Mouse (Mus musculus) activated CD4-positive, CD25-positive, alpha-beta regulatory T cell, adult 4 months (primary cell): ENCODE data around the gene Vmn2r112. TPM values are rescaled to one million over a fixed set of nuclear protein-coding genes. Genes with fewer than 3 reads are reported as not detected.
"Not testable (repeated sequence)": the region's sequence is repeated elsewhere in the genome, so short reads cannot be mapped to it uniquely, and the experiment has no call there.

Experiments used
- ATAC-seq: one replicate; pipeline ENCODE4 v1.8.0; 2017
- polyA plus RNA-seq, 2 experiments: library from polyadenylated mRNA; unstranded; fragments of 100-300 nt; shearing (Covaris generic); gene quantifications; one replicate each; pipeline ENCODE4 v1.2.1; 2017

The Vmn2r112 gene
- under 1 TPM in 1 of 2 experiments, not detected in 1; 0.17 TPM for polyA plus RNA-seq

DNA sequence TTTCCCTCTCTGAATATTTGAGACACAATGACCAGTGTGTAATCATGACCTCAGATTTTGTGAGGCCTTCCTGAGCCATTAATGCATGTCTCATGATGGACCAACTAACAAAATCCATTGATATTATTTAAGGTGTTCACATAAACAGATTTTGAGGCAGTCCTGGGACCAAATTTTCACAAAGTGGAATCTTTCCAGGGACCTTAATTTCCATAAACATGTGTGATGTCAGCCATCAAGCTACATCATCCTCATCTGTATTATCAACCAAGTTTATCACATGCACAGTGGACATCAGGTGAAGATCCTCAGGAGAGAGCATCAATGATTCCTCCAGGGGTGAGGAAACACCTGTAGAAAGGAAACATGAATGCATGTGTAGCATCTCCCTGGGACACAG lies at the start of gene Vmn2r112:
Gene Vmn2r112 (plus strand): TSS at position 301 of the 400 bp plus-strand sequence.
- ATAC-seq, result not testable (repeated sequence)

GRCm38 (mm10) chr17:22573382-22573781 lies 27.4 kb upstream of the Vmn2r112 start, which contains the start of gene Vmn2r111:
Gene Vmn2r111, minus strand, starts transcription at chr17:22573482.
- ATAC-seq, result not testable (repeated sequence)

- ATAC-seq, result no peak
These were observed 29.9 kb downstream of the Vmn2r112 start for GRCm38 (mm10) chr17:22630646-22631045.

Other genes with a start within 250 kb of the Vmn2r112 start
- gene Zfp944, start 239.6 kb upstream of the Vmn2r112 start, polyA plus RNA-seq, result 10 to 100 TPM; 13.2 TPM
- 10 to 100 TPM; 12.0 to 15.2 TPM for gene Zfp758, start 239.5 kb upstream of the Vmn2r112 start, polyA plus RNA-seq
- 1 to 10 TPM; 3.0 TPM for gene Zfp946, start 176.7 kb upstream of the Vmn2r112 start, polyA plus RNA-seq
- not detected for gene Vmn2r111, start 27.5 kb upstream of the Vmn2r112 start, polyA plus RNA-seq